Mouse (Mus musculus): ENCODE results near the gene Fermt1. TPM values are rescaled to one million over a fixed set of nuclear protein-coding genes. Genes with fewer than 3 reads are reported as not detected.

Fermt1 gene
- polyA plus RNA-seq, 1 experiment from 2014 or later: 0.88 TPM

DNA sequence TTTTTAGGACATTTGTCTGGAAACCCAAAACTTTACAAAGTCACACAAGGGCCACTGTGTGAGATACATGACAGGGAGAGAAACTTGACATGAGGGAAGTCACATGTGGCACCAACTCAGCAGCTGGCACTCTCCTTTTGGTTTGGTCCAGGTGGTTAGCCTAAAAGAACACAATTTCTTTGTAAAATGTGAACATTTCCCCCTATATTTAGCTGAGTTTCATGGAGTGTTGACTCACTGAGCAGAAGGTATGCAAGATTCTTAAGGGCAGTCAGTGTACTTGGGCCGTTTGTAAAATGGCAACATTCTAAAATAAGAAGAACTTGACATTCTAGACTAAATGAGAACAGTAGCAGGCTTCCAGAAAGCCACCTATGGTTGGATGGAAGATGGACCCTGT, 30.9 kb downstream of the Fermt1 start:
- Histone ChIP-seq H3K27me3 (replicated peaks) (no peaks in the 10 kb centered on the region), H3K4me2 (no peak overlapping the region), H3K9ac (no peak overlapping the region), H3K4me1 (no peaks in the 10 kb centered on the region), H3K36me3 (no peaks in the 10 kb centered on the region), H3K9me3 (peaks cover 4% of the 10 kb centered on the region; the same call in 1 of the 2 replicates), H3K27ac (replicated peaks) (no peak overlapping the region), H3K4me3 (no peak overlapping the region)
- ATAC-seq (ENCODE audit: extremely low read depth, insufficient number of reproducible peaks, low FRiP score, low TSS enrichment): no peak
- 58% methylated on average over 1 of the region's 1 CpGs for WGBS

DNA sequence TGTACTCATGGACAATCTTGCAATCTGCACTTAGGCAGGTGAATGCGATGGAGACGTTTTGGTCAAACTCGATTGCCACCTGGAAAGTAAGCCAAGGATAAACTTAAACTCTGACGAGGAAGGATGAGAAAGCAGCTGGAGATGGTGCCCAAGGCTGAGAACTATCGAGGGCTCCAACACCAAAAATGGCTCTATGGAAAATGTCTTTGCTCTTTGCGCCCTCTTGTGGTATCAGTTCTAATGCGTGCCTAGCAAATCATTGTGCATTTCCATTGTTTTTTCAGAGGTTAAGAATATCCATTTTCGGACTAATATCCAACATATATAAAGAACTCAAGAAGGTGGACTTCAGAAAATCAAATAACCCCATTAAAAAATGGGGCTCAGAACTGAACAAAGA, 38.9 kb downstream of the Fermt1 start:
- 21% methylated on average over 8 of the region's 8 CpGs for WGBS
- Histone ChIP-seq H3K9ac (no peak overlapping the region), H3K4me3 (no peak overlapping the region), H3K36me3 (no peaks in the 10 kb centered on the region), H3K27ac (replicated peaks) (no peak overlapping the region), H3K4me1 (no peaks in the 10 kb centered on the region), H3K4me2 (no peak overlapping the region), H3K27me3 (replicated peaks) (peaks cover 2% of the 10 kb centered on the region; the same call in 1 of the 2 replicates), H3K9me3 (peaks cover 3% of the 10 kb centered on the region; the same call in 1 of the 2 replicates)
- ATAC-seq (ENCODE audit: extremely low read depth, insufficient number of reproducible peaks, low FRiP score, low TSS enrichment): no peak

DNA sequence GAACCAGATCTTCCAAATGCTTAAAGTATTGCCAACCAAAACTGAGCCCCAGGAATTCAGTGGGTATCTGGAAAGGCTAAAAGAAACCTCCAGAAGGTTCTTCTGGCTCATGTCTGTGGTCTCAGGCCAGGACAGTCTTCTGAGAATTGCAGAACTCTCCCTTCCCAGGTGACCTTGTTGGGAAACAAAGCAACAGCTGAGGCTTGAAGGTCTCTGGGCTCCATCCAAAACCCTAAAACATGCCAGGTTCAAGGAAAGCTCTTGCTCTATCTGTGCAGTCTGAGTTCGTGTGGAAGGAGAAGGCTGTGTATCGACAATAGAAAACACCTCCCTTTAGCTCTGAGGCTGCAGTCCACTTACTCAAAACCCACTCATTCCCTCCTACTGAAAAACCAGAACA, 40.7 kb downstream of the Fermt1 start:
- no peak overlapping the region for H3K27ac ChIP-seq (replicated peaks)
- H3K9me3 ChIP-seq: no peaks in the 10 kb centered on the region
- H3K4me3 ChIP-seq: no peak overlapping the region
- 45% methylated on average over 2 of the region's 2 CpGs for WGBS
- H3K9ac ChIP-seq: no peak overlapping the region
- H3K27me3 ChIP-seq (replicated peaks): peaks cover 2% of the 10 kb centered on the region; the same call in 1 of the 2 replicates
- no peaks in the 10 kb centered on the region for H3K4me1 ChIP-seq
- no peaks in the 10 kb centered on the region for H3K36me3 ChIP-seq
- no peak overlapping the region for H3K4me2 ChIP-seq
- ATAC-seq (ENCODE audit: extremely low read depth, insufficient number of reproducible peaks, low FRiP score, low TSS enrichment): no peak

DNA sequence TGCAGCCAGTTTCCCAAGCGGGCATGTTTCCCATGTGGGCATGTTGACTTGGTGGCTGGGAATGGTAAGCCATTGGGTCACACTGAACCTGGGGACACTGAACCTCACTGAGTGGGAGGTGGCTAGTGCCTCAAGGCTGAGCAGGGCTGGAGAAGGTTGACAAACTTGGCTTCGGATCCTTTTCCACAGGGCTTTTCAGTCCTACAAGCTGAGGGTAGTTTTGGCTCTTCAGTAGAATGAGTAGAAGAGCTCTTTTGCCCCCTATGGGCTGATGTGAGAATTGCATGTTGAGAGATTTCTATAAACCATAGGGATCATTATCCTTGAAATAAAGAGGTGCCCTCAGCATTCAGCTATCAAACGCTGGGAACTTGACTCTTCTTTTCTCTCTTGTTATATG, 42.2 kb downstream of the Fermt1 start:
- Histone ChIP-seq H3K9ac (no peak overlapping the region), H3K4me1 (no peaks in the 10 kb centered on the region), H3K4me2 (no peak overlapping the region), H3K9me3 (no peaks in the 10 kb centered on the region), H3K4me3 (no peak overlapping the region), H3K27me3 (replicated peaks) (peaks cover 2% of the 10 kb centered on the region; the same call in 1 of the 2 replicates), H3K36me3 (no peaks in the 10 kb centered on the region), H3K27ac (replicated peaks) (no peak overlapping the region)
- 36% methylated on average over 3 of the region's 3 CpGs for WGBS
- ATAC-seq (ENCODE audit: extremely low read depth, insufficient number of reproducible peaks, low FRiP score, low TSS enrichment): no peak

DNA sequence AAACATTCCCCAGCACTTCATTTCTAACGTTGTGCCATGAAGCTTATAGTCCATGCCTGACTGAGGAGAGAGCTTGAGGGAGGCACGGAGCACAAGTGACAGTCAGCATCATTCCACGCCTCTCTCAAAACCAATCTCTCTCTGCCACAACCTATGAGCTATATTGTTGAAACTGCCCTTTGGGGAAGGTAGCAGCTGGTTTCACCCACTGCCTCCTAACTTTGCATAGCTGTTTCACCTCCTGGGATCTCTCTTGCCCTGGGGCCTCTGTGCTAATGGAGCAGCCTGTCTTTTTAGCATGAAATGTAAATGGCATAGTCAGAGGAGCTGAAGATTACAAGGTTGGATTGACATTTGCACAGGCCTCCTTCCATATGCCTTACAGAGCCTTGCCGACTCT, 43.6 kb downstream of the Fermt1 start:
- Histone ChIP-seq H3K4me2 (no peak overlapping the region), H3K9me3 (no peaks in the 10 kb centered on the region), H3K27me3 (replicated peaks) (no peaks in the 10 kb centered on the region), H3K9ac (no peak overlapping the region), H3K4me1 (no peaks in the 10 kb centered on the region; the same call in 1 of the 2 replicates), H3K36me3 (no peaks in the 10 kb centered on the region), H3K27ac (replicated peaks) (no peak overlapping the region), H3K4me3 (no peak overlapping the region)
- ATAC-seq (ENCODE audit: extremely low read depth, insufficient number of reproducible peaks, low FRiP score, low TSS enrichment): no peak
- 70% methylated on average over 3 of the region's 4 CpGs for WGBS

DNA sequence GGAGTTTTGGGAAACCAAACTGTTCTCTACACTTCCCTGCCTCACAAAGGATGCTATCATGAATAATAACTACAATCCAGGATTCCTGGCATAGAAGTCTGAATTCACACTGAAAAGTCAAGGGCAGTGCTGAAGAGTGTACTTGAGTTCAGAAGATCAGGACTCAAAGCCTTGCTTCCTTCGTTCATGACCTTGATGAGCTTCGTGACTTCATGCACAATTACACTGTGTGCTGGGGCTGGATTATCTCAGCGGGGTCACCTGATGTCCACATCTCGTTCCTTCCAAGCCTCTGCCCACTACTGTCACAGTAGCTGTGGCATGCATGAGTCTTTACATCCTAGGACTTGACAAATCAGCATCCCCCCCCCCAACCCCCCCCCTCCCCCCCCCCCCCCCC, 44.1 kb downstream of the Fermt1 start:
- Histone ChIP-seq H3K9ac (no peak overlapping the region), H3K36me3 (no peaks in the 10 kb centered on the region), H3K4me3 (no peak overlapping the region), H3K4me2 (no peak overlapping the region), H3K4me1 (no peaks in the 10 kb centered on the region; the same call in 1 of the 2 replicates), H3K9me3 (no peaks in the 10 kb centered on the region), H3K27me3 (replicated peaks) (no peaks in the 10 kb centered on the region), H3K27ac (replicated peaks) (no peak overlapping the region)
- 55% methylated on average over 4 of the region's 4 CpGs for WGBS
- no peak for ATAC-seq (ENCODE audit: extremely low read depth, insufficient number of reproducible peaks, low FRiP score, low TSS enrichment)

DNA sequence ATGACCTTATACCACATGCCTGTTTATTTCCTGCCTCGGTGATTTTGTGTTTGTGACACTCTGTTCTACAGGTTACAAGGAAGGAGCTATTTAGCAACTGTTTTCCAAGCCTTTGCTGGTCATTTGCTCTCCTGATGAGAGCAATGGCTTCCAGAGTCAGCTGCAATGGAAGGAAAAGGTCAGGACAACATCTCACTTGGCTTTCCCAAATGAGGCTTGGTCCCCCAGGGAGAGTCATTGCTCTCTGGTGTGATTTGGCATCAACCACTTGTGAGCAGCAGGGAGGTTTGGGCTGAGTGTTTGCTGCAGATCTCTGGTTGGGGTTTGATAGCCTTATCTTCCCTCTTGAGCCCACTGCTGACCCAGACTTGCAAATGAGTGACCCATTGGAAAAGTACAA, 45.1 kb downstream of the Fermt1 start:
- Histone ChIP-seq H3K27ac (replicated peaks) (no peak overlapping the region), H3K27me3 (replicated peaks) (no peaks in the 10 kb centered on the region), H3K4me1 (no peaks in the 10 kb centered on the region; the same call in 1 of the 2 replicates), H3K4me2 (no peak overlapping the region), H3K36me3 (no peaks in the 10 kb centered on the region), H3K9ac (no peak overlapping the region), H3K9me3 (no peaks in the 10 kb centered on the region), H3K4me3 (no peak overlapping the region)
- ATAC-seq (ENCODE audit: extremely low read depth, insufficient number of reproducible peaks, low FRiP score, low TSS enrichment): no peak
- WGBS: 58% methylated on average over 1 of the region's 1 CpGs

DNA sequence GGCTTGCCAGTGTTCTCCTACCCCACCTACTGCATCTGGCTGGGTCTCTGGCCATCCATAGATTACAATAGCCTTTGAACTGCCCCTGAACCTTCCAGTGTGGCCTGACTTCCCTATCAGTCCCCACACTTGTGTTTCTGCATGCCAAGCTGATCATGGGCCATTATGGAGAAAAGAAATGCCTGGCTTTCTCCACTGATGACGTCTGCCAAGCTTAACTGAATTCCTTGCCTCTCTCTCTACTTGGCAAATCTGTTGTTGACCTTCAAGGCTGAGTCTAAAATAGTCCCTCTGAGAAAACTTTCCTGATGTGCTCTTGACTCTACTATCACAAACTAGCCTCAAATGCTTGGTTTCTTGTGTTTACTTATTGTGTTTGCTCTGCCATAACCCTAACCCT, 47.5 kb downstream of the Fermt1 start:
- Histone ChIP-seq H3K4me2 (no peak overlapping the region), H3K27ac (replicated peaks) (no peak overlapping the region), H3K9me3 (no peaks in the 10 kb centered on the region), H3K4me3 (no peak overlapping the region), H3K27me3 (replicated peaks) (no peaks in the 10 kb centered on the region), H3K4me1 (no peaks in the 10 kb centered on the region; the same call in 1 of the 2 replicates), H3K36me3 (no peaks in the 10 kb centered on the region), H3K9ac (no peak overlapping the region)
- ATAC-seq (ENCODE audit: extremely low read depth, insufficient number of reproducible peaks, low FRiP score, low TSS enrichment): no peak
- 12% methylated on average over 1 of the region's 1 CpGs for WGBS

DNA sequence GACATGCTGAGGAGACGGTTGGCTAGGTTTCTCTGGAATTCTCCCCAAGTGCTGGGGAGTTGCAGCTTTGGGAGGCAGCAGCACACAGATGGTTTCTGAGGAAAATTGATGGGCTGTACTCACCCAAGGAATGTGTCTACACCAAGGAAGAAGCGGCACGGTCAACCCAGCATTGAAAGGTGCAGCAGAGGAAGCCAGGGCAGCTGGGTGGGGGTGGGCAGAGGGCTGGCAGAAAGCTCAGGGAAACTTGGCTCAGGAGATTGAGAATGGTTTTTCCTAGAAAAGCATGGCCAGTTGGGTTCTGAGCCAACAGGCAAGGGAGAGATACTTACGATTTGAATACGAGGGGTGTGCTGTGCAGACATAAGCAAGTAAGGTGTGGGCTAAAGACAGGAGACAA, 51.9 kb downstream of the Fermt1 start:
- Histone ChIP-seq H3K27ac (replicated peaks) (no peak overlapping the region), H3K4me1 (no peaks in the 10 kb centered on the region; the same call in 1 of the 2 replicates), H3K36me3 (no peaks in the 10 kb centered on the region), H3K4me3 (no peak overlapping the region), H3K9ac (no peak overlapping the region), H3K27me3 (replicated peaks) (no peaks in the 10 kb centered on the region), H3K9me3 (no peaks in the 10 kb centered on the region), H3K4me2 (no peak overlapping the region)
- 77% methylated on average over 5 of the region's 5 CpGs for WGBS
- ATAC-seq (ENCODE audit: extremely low read depth, insufficient number of reproducible peaks, low FRiP score, low TSS enrichment): no peak

DNA sequence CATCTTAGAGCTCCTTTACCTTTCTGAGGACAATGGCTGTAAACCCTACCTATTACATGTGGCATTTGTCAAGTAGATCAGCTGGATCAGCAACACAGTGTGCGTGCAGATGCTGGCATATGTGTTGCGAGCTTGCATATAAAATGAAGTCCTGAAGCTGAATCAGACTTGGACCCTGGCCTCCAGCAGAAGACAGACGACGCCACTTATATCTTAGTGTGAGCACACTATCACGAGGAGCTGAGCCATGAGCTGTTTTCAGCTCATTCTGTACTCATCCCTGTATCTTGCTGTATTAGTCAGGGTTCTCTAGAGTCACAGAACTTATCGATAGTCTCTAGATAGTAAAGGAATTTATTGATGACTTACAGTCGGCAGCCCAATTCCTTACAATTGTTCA, 60.4 kb downstream of the Fermt1 start:
- no peak overlapping the region for H3K4me2 ChIP-seq
- H3K4me3 ChIP-seq: no peak overlapping the region
- 0 out of 2 replicates have a peak overlapping the region, but pooled peaks have one; percentile 28 for H3K27ac ChIP-seq (replicated peaks)
- no peak for ATAC-seq (ENCODE audit: extremely low read depth, insufficient number of reproducible peaks, low FRiP score, low TSS enrichment)
- WGBS: 66% methylated on average over 7 of the region's 7 CpGs
- no peaks in the 10 kb centered on the region for H3K36me3 ChIP-seq
- H3K4me1 ChIP-seq: peaks cover 18% of the 10 kb centered on the region
- H3K27me3 ChIP-seq (replicated peaks): peaks cover 21% of the 10 kb centered on the region
- no peak overlapping the region for H3K9ac ChIP-seq
- H3K9me3 ChIP-seq: no peaks in the 10 kb centered on the region

DNA sequence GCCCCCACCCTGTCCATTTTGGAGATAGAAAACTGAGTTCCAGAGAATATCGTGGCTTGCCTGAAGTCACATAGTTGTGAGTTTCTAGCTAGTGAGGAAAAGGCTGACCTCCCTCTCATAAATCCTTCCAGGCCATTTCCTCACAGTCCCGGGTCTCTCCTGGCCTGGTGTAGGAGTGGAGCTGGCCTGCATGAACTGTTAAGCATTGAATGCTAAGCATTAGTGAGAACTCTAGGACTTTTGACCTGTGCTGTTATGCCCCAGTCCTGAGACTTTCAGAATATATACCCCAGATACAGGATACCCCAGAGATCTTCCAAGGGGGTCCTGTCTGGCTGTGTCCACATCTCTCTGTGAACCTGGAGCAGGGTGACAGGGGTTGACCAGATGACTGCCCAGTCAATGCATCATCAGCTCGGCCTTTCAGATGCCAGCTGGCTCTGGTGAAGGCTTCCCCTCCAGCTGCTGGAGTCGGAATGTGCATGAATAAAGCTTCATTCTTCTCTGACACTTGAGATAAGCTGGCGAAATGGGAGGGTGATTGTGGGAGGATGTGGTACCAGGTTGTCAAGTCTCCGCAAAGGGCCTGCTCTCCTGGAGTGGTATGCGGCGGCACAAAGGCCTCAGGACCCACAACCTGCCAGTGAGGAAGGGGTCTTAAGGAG, 61.3 kb downstream of the Fermt1 start:
- 30% methylated on average over 8 of the region's 8 CpGs for WGBS
- Histone ChIP-seq H3K27ac (replicated peaks) (0 out of 2 replicates have a peak overlapping the region, but pooled peaks have one; percentile 28), H3K27me3 (replicated peaks) (peaks cover 30% of the 10 kb centered on the region), H3K36me3 (no peaks in the 10 kb centered on the region), H3K9ac (no peak overlapping the region), H3K4me3 (no peak overlapping the region), H3K9me3 (no peaks in the 10 kb centered on the region), H3K4me2 (no peak overlapping the region), H3K4me1 (peaks cover 23% of the 10 kb centered on the region)
- ATAC-seq (ENCODE audit: extremely low read depth, insufficient number of reproducible peaks, low FRiP score, low TSS enrichment): no peak
